Mouse (Mus musculus): ENCODE data around the gene Mpnd.

GRCm38 (mm10) chr17:56017848-56018247 lies 12.3 kb downstream of the Mpnd start:
- no peak for TF ChIP-seq POLR2A (IDR thresholded peaks at IDR 0.05; ENCODE audit: low read depth, low read length)
- no peak for TF ChIP-seq CTCF (conservative IDR thresholded peaks at IDR 0.05; ENCODE audit: insufficient read depth, insufficient read length, low read depth, low read length)

Data from kidney, adult 2 months (tissue).